Mouse (Mus musculus): Measurements from ENCODE around the gene Asb11. TPM values are rescaled to one million over a fixed set of nuclear protein-coding genes. Genes with fewer than 3 reads are reported as not detected.

Gene Asb11
- polyA plus RNA-seq, 1 experiment from 2014 or later = 0.72 TPM

DNA sequence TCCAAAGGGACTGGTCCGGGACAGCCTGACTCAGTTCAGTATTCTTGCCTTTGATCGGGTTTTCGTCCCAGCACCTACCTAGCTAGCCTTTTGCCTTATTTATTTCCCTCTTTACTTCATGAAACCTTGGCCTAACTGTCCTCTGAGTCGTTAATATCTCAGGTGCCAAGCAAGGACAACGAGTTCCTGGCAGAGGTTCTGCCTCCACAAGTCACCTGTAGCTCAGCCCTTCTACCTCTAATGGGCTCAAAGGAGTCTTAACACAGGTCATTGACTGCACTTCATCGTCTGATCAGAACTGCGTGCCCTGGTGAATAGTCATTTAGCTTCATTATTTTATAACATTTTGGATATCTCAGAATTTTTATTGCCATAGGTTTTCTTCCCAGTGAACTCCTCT, 2.7 kb downstream of the Asb11 start:
- no peaks in the 10 kb centered on the region for H3K36me3 ChIP-seq (ENCODE audit: control insufficient read depth, insufficient read depth, low read length)
- peaks cover 4% of the 10 kb centered on the region; the same call in 1 of the 2 replicates for H3K27me3 ChIP-seq (ENCODE audit: control insufficient read depth, insufficient read depth, low read length)
- no peak overlapping the region for H3K27ac ChIP-seq (ENCODE audit: low read length)
- 79% methylated on average over 7 of the region's 7 CpGs for WGBS
- no peak overlapping the region for H3K4me3 ChIP-seq (replicated peaks; ENCODE audit: low read length)
- no peak overlapping the region for H3K4me2 ChIP-seq (ENCODE audit: low read depth, low read length)
- H3K9ac ChIP-seq (ENCODE audit: low read length) = no peak overlapping the region
- H3K4me1 ChIP-seq (ENCODE audit: control insufficient read depth, insufficient read depth, low read length) = no peaks in the 10 kb centered on the region
- no peak for ATAC-seq (ENCODE audit: insufficient read depth, low FRiP score)
- no peaks in the 10 kb centered on the region for H3K9me3 ChIP-seq (replicated peaks; ENCODE audit: control insufficient read depth, low read length)

- H3K9me3 ChIP-seq (replicated peaks; ENCODE audit: control insufficient read depth, low read length) = no peaks in the 10 kb centered on the region
- H3K27me3 ChIP-seq (ENCODE audit: control insufficient read depth, insufficient read depth, low read length) = peaks cover 8% of the 10 kb centered on the region; the same call in 1 of the 2 replicates
- H3K4me1 ChIP-seq (ENCODE audit: control insufficient read depth, insufficient read depth, low read length) = no peaks in the 10 kb centered on the region
- no peak overlapping the region for H3K9ac ChIP-seq (ENCODE audit: low read length)
- no peak overlapping the region for H3K4me2 ChIP-seq (ENCODE audit: low read depth, low read length)
- H3K4me3 ChIP-seq (replicated peaks; ENCODE audit: low read length) = no peak overlapping the region
- no peak overlapping the region for H3K27ac ChIP-seq (ENCODE audit: low read length)
- H3K36me3 ChIP-seq (ENCODE audit: control insufficient read depth, insufficient read depth, low read length) = no peaks in the 10 kb centered on the region
- ATAC-seq (ENCODE audit: insufficient read depth, low FRiP score) = no peak
- 44% methylated on average over 2 of the region's 2 CpGs for WGBS
Observed at GRCm38 (mm10) chrX:164440140-164440539, 3.3 kb downstream of the Asb11 start.

DNA sequence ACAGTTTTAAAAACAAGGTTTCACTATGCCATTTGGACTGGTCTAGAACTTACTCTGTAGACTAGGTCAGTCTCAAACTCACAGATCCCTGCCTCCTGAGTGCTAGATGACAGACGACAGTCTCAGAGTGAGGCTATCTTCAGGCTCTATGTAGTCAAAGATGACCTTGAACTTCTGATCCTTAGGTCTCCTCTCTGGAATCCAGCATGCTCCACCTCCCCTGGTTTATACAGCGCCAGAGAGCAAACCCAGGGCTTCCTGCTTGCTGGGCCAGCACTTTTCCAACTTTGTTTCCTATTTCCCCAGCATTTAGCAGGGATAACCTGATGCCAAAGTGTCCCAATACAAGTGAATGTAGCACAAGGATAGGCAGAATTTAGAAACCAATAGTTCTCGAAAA, 3.9 kb downstream of the Asb11 start:
- WGBS = 78% methylated on average over 3 of the region's 3 CpGs
- H3K9ac ChIP-seq (ENCODE audit: low read length) = no peak overlapping the region
- ATAC-seq (ENCODE audit: insufficient read depth, low FRiP score) = no peak

DNA sequence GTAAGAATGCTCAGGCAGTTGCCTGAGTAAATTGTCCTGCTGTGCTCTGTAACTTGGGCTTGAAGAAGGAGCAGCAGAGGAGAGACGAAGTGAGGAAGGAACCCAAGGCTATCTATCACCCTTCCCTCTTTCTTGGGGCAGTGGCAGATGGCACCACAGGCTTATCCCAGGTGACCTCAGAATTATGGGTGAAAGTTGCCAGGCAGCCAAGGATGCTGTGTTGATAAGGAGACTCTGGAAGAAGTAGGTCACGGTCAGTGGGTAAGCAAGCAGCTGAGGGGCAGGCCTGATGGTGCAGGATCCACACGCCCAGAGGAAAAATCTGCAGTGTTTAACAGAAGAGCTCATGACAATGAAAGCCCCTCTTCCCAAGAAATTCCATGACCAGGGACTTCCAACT, 4.5 kb downstream of the Asb11 start:
- no peak overlapping the region for H3K4me2 ChIP-seq (ENCODE audit: low read depth, low read length)
- H3K27me3 ChIP-seq (ENCODE audit: control insufficient read depth, insufficient read depth, low read length) = peaks cover 9% of the 10 kb centered on the region; the same call in 1 of the 2 replicates
- no peak overlapping the region for H3K27ac ChIP-seq (ENCODE audit: low read length)
- no peak overlapping the region for H3K4me3 ChIP-seq (replicated peaks; ENCODE audit: low read length)
- no peak for ATAC-seq (ENCODE audit: insufficient read depth, low FRiP score)
- 74% methylated on average over 3 of the region's 3 CpGs for WGBS
- H3K9ac ChIP-seq (ENCODE audit: low read length) = no peak overlapping the region
- no peaks in the 10 kb centered on the region for H3K36me3 ChIP-seq (ENCODE audit: control insufficient read depth, insufficient read depth, low read length)
- no peaks in the 10 kb centered on the region for H3K9me3 ChIP-seq (replicated peaks; ENCODE audit: control insufficient read depth, low read length)
- no peaks in the 10 kb centered on the region for H3K4me1 ChIP-seq (ENCODE audit: control insufficient read depth, insufficient read depth, low read length)

More for the DNA sequence above, 3.9 kb downstream of the Asb11 start:
- Histone ChIP-seq H3K36me3 (ENCODE audit: control insufficient read depth, insufficient read depth, low read length) (no peaks in the 10 kb centered on the region), H3K4me1 (ENCODE audit: control insufficient read depth, insufficient read depth, low read length) (no peaks in the 10 kb centered on the region), H3K27ac (ENCODE audit: low read length) (no peak overlapping the region), H3K9me3 (replicated peaks; ENCODE audit: control insufficient read depth, low read length) (no peaks in the 10 kb centered on the region), H3K4me2 (ENCODE audit: low read depth, low read length) (no peak overlapping the region), H3K27me3 (ENCODE audit: control insufficient read depth, insufficient read depth, low read length) (peaks cover 9% of the 10 kb centered on the region; the same call in 1 of the 2 replicates), H3K4me3 (replicated peaks; ENCODE audit: low read length) (no peak overlapping the region)

GRCm38 (mm10) chrX:164445601-164446000, 8.8 kb downstream of the Asb11 start:
- H3K36me3 ChIP-seq (ENCODE audit: control insufficient read depth, insufficient read depth, low read length) = no peaks in the 10 kb centered on the region
- no peak overlapping the region for H3K9ac ChIP-seq (ENCODE audit: low read length)
- WGBS = 72% methylated on average over 12 of the region's 12 CpGs
- no peak overlapping the region for H3K27ac ChIP-seq (ENCODE audit: low read length)
- no peaks in the 10 kb centered on the region for H3K9me3 ChIP-seq (replicated peaks; ENCODE audit: control insufficient read depth, low read length)
- no peak overlapping the region for H3K4me2 ChIP-seq (ENCODE audit: low read depth, low read length)
- no peaks in the 10 kb centered on the region for H3K4me1 ChIP-seq (ENCODE audit: control insufficient read depth, insufficient read depth, low read length)
- no peak for ATAC-seq (ENCODE audit: insufficient read depth, low FRiP score)
- peaks cover 5% of the 10 kb centered on the region; the same call in 1 of the 2 replicates for H3K27me3 ChIP-seq (ENCODE audit: control insufficient read depth, insufficient read depth, low read length)
- H3K4me3 ChIP-seq (replicated peaks; ENCODE audit: low read length) = no peak overlapping the region

DNA sequence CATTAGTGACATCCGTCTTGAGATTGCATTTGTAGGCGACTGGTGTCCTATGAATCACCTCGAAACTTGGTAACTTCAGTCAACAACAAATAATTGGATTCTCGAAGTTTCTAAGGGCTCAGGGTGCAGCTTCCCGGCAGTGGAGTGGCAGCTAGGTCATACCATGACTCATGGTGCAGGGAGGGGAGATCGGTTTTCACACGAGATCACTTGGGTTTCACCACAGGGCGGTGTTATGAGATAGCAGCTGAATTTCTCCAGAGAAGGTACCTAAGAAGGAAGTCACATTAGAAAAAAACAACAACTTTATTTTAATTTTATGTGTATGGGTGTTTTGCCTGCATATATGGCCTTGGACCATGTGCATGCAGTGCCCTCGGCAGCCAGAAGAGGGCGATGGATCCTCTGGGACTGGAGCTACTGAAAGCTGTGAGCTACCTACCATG, 9.3 kb downstream of the Asb11 start:
- Histone ChIP-seq H3K4me2 (ENCODE audit: low read depth, low read length) (no peak overlapping the region), H3K36me3 (ENCODE audit: control insufficient read depth, insufficient read depth, low read length) (no peaks in the 10 kb centered on the region), H3K27me3 (ENCODE audit: control insufficient read depth, insufficient read depth, low read length) (peaks cover 5% of the 10 kb centered on the region; the same call in 1 of the 2 replicates), H3K9ac (ENCODE audit: low read length) (no peak overlapping the region), H3K4me1 (ENCODE audit: control insufficient read depth, insufficient read depth, low read length) (no peaks in the 10 kb centered on the region), H3K4me3 (replicated peaks; ENCODE audit: low read length) (no peak overlapping the region), H3K9me3 (replicated peaks; ENCODE audit: control insufficient read depth, low read length) (no peaks in the 10 kb centered on the region), H3K27ac (ENCODE audit: low read length) (no peak overlapping the region)
- WGBS = 65% methylated on average over 10 of the region's 10 CpGs
- no peak for ATAC-seq (ENCODE audit: insufficient read depth, low FRiP score)

DNA sequence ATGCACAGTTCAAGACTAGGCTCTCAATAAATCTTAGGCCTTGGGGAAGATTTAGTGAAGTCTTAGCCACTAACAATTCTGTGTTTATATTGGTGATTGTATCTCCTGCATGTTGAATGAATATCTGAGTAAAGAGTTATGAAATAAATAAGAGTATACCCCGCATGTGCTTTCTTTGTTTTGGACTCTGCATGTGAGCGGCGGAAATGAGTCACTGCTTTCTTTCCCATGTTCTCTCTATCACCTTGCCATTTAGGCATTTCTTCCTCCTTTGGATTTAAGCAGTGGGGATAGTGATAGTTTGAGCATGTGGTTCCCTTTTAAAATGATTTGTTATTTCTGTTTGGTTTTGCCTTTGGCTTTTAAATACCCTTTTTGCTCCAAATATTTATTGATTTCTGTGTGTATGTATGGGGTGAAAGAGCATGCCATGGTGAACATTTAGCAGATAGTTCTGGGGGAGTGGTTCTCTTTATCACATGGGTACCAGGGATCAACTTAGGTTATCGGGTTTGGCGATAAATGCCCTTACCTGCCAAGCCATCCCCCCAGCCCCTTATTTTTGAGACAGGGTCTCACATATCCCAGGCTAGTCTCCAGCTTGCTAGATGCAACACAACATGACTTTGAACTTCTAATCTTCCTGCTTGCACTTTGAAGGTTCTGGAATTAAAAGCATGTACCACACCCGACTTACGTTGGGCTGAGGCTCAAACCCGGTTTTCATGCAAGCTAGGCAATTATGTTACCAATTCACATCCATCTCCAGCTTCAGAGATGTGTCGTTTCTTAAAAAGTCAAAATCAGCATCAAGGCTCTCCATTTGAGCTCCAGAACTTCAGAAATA, 10.3 kb downstream of the Asb11 start:
- no peak overlapping the region for H3K9ac ChIP-seq (ENCODE audit: low read length)
- WGBS = 78% methylated on average over 9 of the region's 9 CpGs
- peaks cover 5% of the 10 kb centered on the region; the same call in 1 of the 2 replicates for H3K27me3 ChIP-seq (ENCODE audit: control insufficient read depth, insufficient read depth, low read length)
- no peak overlapping the region for H3K4me2 ChIP-seq (ENCODE audit: low read depth, low read length)
- H3K4me1 ChIP-seq (ENCODE audit: control insufficient read depth, insufficient read depth, low read length) = no peaks in the 10 kb centered on the region
- no peak overlapping the region for H3K27ac ChIP-seq (ENCODE audit: low read length)
- H3K9me3 ChIP-seq (replicated peaks; ENCODE audit: control insufficient read depth, low read length) = no peaks in the 10 kb centered on the region
- no peak for ATAC-seq (ENCODE audit: insufficient read depth, low FRiP score)
- H3K4me3 ChIP-seq (replicated peaks; ENCODE audit: low read length) = no peak overlapping the region
- H3K36me3 ChIP-seq (ENCODE audit: control insufficient read depth, insufficient read depth, low read length) = no peaks in the 10 kb centered on the region

GRCm38 (mm10) chrX:164447682-164448071, 10.9 kb downstream of the Asb11 start:
- Histone ChIP-seq H3K9me3 (replicated peaks; ENCODE audit: control insufficient read depth, low read length) (no peaks in the 10 kb centered on the region), H3K4me2 (ENCODE audit: low read depth, low read length) (no peak overlapping the region), H3K27ac (ENCODE audit: low read length) (no peak overlapping the region), H3K4me1 (ENCODE audit: control insufficient read depth, insufficient read depth, low read length) (no peaks in the 10 kb centered on the region), H3K27me3 (ENCODE audit: control insufficient read depth, insufficient read depth, low read length) (peaks cover 5% of the 10 kb centered on the region; the same call in 1 of the 2 replicates), H3K36me3 (ENCODE audit: control insufficient read depth, insufficient read depth, low read length) (no peaks in the 10 kb centered on the region), H3K9ac (ENCODE audit: low read length) (no peak overlapping the region), H3K4me3 (replicated peaks; ENCODE audit: low read length) (no peak overlapping the region)
- ATAC-seq (ENCODE audit: insufficient read depth, low FRiP score) = no peak
- WGBS = 82% methylated on average over 2 of the region's 2 CpGs

GRCm38 (mm10) chrX:164449201-164449600, 12.4 kb downstream of the Asb11 start:
- no peak overlapping the region for H3K4me3 ChIP-seq (replicated peaks; ENCODE audit: low read length)
- ATAC-seq (ENCODE audit: insufficient read depth, low FRiP score) = no peak
- H3K4me2 ChIP-seq (ENCODE audit: low read depth, low read length) = no peak overlapping the region
- H3K36me3 ChIP-seq (ENCODE audit: control insufficient read depth, insufficient read depth, low read length) = no peaks in the 10 kb centered on the region
- no peak overlapping the region for H3K27ac ChIP-seq (ENCODE audit: low read length)
- peaks cover 5% of the 10 kb centered on the region; the same call in 1 of the 2 replicates for H3K27me3 ChIP-seq (ENCODE audit: control insufficient read depth, insufficient read depth, low read length)
- no peak overlapping the region for H3K9ac ChIP-seq (ENCODE audit: low read length)
- H3K9me3 ChIP-seq (replicated peaks; ENCODE audit: control insufficient read depth, low read length) = no peaks in the 10 kb centered on the region
- 29% methylated on average over 3 of the region's 3 CpGs for WGBS
- no peaks in the 10 kb centered on the region for H3K4me1 ChIP-seq (ENCODE audit: control insufficient read depth, insufficient read depth, low read length)
